Mouse (Mus musculus): ENCODE data around the gene Zfp334. TPM values are rescaled to one million over a fixed set of nuclear protein-coding genes. Genes with fewer than 3 reads are reported as not detected.

The Zfp334 gene
- polyA plus RNA-seq, 1 experiment from 2014 or later = 13.9 TPM

- WGBS = 16% methylated on average over 8 of the region's 8 CpGs
- Histone ChIP-seq H3K4me2 (replicated peaks; ENCODE audit: low read depth, low read length) (no peak overlapping the region), H3K36me3 (ENCODE audit: control insufficient read depth, insufficient read depth, low read length) (peaks cover 3% of the 10 kb centered on the region; the same call in 1 of the 2 replicates), H3K27ac (ENCODE audit: low read depth, low read length) (no peak overlapping the region), H3K27me3 (ENCODE audit: control insufficient read depth, insufficient read depth, low read length) (no peaks in the 10 kb centered on the region), H3K4me3 (ENCODE audit: low read length) (no peak overlapping the region), H3K9ac (ENCODE audit: low read depth, low read length) (no peak overlapping the region), H3K4me1 (ENCODE audit: control insufficient read depth, insufficient read depth, low read length) (no peaks in the 10 kb centered on the region), H3K9me3 (ENCODE audit: control insufficient read depth, low read length) (no peaks in the 10 kb centered on the region)
- no peak for ATAC-seq (ENCODE audit: low FRiP score, low TSS enrichment)
Measured at GRCm38 (mm10) chr2:165391561-165391960, 3.5 kb upstream of the Zfp334 start.

DNA sequence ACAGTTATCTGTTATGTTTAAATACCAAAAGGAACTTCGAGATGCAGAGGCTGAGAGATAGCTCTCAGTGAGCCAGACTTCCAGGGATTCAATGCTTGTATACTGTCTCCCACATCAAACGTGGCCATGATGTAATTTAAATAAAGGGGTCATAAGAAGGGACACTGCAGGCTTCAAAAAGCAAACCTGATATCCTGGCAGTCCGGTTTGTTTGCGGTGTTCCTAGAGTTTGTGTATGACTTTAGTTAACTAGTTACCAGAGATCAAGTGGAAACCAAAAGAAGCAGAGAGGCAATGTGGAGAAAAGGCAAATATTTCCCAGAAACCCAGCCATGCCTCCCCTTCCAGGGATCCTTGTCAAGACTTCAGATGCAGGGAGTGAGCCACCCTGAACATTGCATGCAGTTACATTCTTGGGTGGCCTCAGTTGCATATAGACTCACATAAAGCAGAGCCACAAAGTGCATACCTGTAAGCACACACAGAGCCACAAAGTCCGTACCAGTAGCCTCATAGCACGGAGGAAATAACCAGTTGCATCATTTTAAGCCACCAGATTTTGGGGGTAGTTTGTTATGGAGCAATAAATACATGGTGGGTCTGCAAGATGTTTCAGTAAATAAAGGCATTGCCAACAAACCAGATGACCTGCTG is 1.4 kb upstream of the Zfp334 start:
- Histone ChIP-seq H3K36me3 (ENCODE audit: control insufficient read depth, insufficient read depth, low read length) (peaks cover 23% of the 10 kb centered on the region), H3K4me3 (ENCODE audit: low read length) (no peak overlapping the region), H3K4me1 (ENCODE audit: control insufficient read depth, insufficient read depth, low read length) (no peaks in the 10 kb centered on the region), H3K9me3 (ENCODE audit: control insufficient read depth, low read length) (no peaks in the 10 kb centered on the region), H3K27me3 (ENCODE audit: control insufficient read depth, insufficient read depth, low read length) (no peaks in the 10 kb centered on the region), H3K9ac (ENCODE audit: low read depth, low read length) (no peak overlapping the region), H3K27ac (ENCODE audit: low read depth, low read length) (no peak overlapping the region), H3K4me2 (replicated peaks; ENCODE audit: low read depth, low read length) (no peak overlapping the region)
- ATAC-seq (ENCODE audit: low FRiP score, low TSS enrichment) = no peak
- 74% methylated on average over 6 of the region's 6 CpGs for WGBS

GRCm38 (mm10) chr2:165387370-165387769 is 689 bp downstream of the Zfp334 start:
- peak overlapping the region; percentile 90 for H3K9ac ChIP-seq (ENCODE audit: low read depth, low read length)
- H3K9me3 ChIP-seq (ENCODE audit: control insufficient read depth, low read length) = peaks cover 1% of the 10 kb centered on the region
- H3K36me3 ChIP-seq (ENCODE audit: control insufficient read depth, insufficient read depth, low read length) = peaks cover 44% of the 10 kb centered on the region
- no peak for ATAC-seq (ENCODE audit: low FRiP score, low TSS enrichment)
- peak overlapping the region; percentile 76 for H3K4me3 ChIP-seq (ENCODE audit: low read length)
- 4% methylated on average over 4 of the region's 4 CpGs for WGBS
- no peaks in the 10 kb centered on the region for H3K27me3 ChIP-seq (ENCODE audit: control insufficient read depth, insufficient read depth, low read length)
- peak overlapping the region; percentile 68 for H3K27ac ChIP-seq (ENCODE audit: low read depth, low read length)
- peak overlapping the region; percentile 71 for H3K4me2 ChIP-seq (replicated peaks; ENCODE audit: low read depth, low read length)
- H3K4me1 ChIP-seq (ENCODE audit: control insufficient read depth, insufficient read depth, low read length) = no peaks in the 10 kb centered on the region

DNA sequence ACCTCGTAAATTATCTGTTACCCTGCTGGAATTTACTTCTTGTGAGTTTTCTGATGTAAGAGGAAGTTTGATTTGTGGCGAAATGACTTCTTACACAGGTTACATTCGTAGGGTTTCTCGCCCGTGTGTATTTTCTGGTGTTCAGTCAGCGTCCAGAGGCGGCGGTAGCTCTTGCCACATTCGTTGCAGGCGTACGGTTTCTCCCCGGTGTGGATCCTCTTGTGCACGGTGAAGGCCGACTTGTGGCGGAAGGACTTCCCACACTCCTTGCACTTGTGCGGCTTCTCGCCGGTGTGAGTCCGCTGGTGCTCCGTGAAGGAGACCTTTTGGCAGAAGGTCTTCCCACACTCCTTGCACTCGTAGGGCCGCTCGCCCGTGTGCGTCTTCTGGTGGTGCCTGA is 8.0 kb downstream of the Zfp334 start:
- Histone ChIP-seq H3K27ac (ENCODE audit: low read depth, low read length) (no peak overlapping the region), H3K4me1 (ENCODE audit: control insufficient read depth, insufficient read depth, low read length) (no peaks in the 10 kb centered on the region), H3K9me3 (ENCODE audit: control insufficient read depth, low read length) (peaks cover 22% of the 10 kb centered on the region), H3K4me3 (ENCODE audit: low read length) (no peak overlapping the region), H3K4me2 (replicated peaks; ENCODE audit: low read depth, low read length) (no peak overlapping the region), H3K36me3 (ENCODE audit: control insufficient read depth, insufficient read depth, low read length) (peaks cover 84% of the 10 kb centered on the region), H3K27me3 (ENCODE audit: control insufficient read depth, insufficient read depth, low read length) (no peaks in the 10 kb centered on the region), H3K9ac (ENCODE audit: low read depth, low read length) (no peak overlapping the region)
- ATAC-seq (ENCODE audit: low FRiP score, low TSS enrichment) = no peak
- 95% methylated on average over 25 of the region's 25 CpGs for WGBS

DNA sequence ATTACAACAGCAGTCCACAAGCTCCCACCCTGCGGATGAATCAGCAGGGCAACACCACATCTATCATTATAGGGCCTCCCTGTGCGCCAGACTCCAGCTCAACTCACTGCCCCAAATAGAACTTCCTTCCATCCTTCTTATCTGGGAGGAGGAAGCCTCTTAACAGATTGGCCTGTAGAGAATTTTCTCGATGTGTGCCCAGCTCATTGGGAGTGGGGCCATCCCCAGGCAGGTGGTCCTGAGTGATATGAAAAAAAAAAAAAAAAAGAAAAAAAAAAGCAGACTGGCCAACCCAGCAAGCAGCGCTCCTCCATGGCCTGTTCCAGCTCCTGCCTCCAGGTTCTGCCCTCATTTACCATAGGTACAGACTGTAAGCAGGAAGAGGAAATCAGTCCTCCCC is 12.1 kb downstream of the Zfp334 start:
- no peak overlapping the region for H3K4me2 ChIP-seq (replicated peaks; ENCODE audit: low read depth, low read length)
- peaks cover 9% of the 10 kb centered on the region for H3K9me3 ChIP-seq (ENCODE audit: control insufficient read depth, low read length)
- H3K4me3 ChIP-seq (ENCODE audit: low read length) = no peak overlapping the region
- peaks cover 47% of the 10 kb centered on the region for H3K36me3 ChIP-seq (ENCODE audit: control insufficient read depth, insufficient read depth, low read length)
- H3K9ac ChIP-seq (ENCODE audit: low read depth, low read length) = no peak overlapping the region
- no peaks in the 10 kb centered on the region for H3K27me3 ChIP-seq (ENCODE audit: control insufficient read depth, insufficient read depth, low read length)
- no peak for ATAC-seq (ENCODE audit: low FRiP score, low TSS enrichment)
- no peaks in the 10 kb centered on the region for H3K4me1 ChIP-seq (ENCODE audit: control insufficient read depth, insufficient read depth, low read length)
- H3K27ac ChIP-seq (ENCODE audit: low read depth, low read length) = no peak overlapping the region
- WGBS = 84% methylated on average over 4 of the region's 4 CpGs

DNA sequence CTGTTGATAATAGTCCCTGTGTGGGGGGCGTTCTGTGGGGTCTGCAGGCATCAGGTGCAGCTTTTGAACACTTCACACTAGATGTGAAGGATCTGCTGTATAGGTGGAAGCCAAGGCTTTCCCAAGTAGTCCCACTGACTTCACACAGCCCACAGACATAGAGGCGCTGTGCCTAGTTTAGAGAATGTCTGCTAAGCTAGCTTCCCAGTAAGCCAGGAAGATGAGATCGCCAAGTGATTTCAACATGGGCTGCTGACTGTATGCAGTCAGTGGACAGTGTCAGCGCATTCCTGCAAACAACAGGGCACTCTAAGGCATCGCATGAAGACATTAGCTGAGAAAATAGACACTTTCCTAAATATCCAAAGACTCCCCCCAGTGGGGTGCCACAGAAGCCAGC is 12.6 kb downstream of the Zfp334 start:
- Histone ChIP-seq H3K36me3 (ENCODE audit: control insufficient read depth, insufficient read depth, low read length) (peaks cover 41% of the 10 kb centered on the region), H3K9ac (ENCODE audit: low read depth, low read length) (no peak overlapping the region), H3K27ac (ENCODE audit: low read depth, low read length) (no peak overlapping the region), H3K27me3 (ENCODE audit: control insufficient read depth, insufficient read depth, low read length) (no peaks in the 10 kb centered on the region), H3K4me3 (ENCODE audit: low read length) (no peak overlapping the region), H3K4me2 (replicated peaks; ENCODE audit: low read depth, low read length) (no peak overlapping the region), H3K4me1 (ENCODE audit: control insufficient read depth, insufficient read depth, low read length) (no peaks in the 10 kb centered on the region), H3K9me3 (ENCODE audit: control insufficient read depth, low read length) (peaks cover 4% of the 10 kb centered on the region)
- 93% methylated on average over 5 of the region's 5 CpGs for WGBS
- no peak for ATAC-seq (ENCODE audit: low FRiP score, low TSS enrichment)

DNA sequence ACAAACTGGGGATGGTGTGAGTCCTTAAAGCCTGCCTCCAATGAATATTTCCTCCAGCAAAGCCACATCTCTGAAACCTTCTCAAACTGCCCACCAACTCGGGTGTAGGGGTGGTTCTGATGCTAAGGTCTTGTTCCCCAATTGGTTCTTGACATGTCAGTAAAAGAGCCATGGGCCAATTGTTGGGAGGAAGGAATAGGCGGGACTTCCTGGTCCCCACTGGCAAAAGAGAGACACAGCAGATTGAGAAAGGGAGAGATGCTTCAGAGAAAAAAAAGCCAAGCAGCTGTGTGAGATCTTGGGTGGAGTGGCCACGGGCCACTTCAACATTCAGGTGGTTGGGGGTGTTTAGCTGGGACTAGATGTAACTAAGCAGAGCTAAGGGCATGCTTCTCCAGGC is 17.0 kb downstream of the Zfp334 start:
- H3K36me3 ChIP-seq (ENCODE audit: control insufficient read depth, insufficient read depth, low read length) = 0 out of 2 replicates have a peak, but pooled peaks cover 5% of the 10 kb centered on the region
- H3K27me3 ChIP-seq (ENCODE audit: control insufficient read depth, insufficient read depth, low read length) = no peaks in the 10 kb centered on the region
- no peak for ATAC-seq (ENCODE audit: low FRiP score, low TSS enrichment)
- no peak overlapping the region for H3K27ac ChIP-seq (ENCODE audit: low read depth, low read length)
- H3K4me3 ChIP-seq (ENCODE audit: low read length) = no peak overlapping the region
- H3K4me1 ChIP-seq (ENCODE audit: control insufficient read depth, insufficient read depth, low read length) = peaks cover 8% of the 10 kb centered on the region; the same call in 1 of the 2 replicates
- 21% methylated on average over 3 of the region's 3 CpGs for WGBS
- no peak overlapping the region for H3K9ac ChIP-seq (ENCODE audit: low read depth, low read length)
- no peaks in the 10 kb centered on the region; the same call in 1 of the 2 replicates for H3K9me3 ChIP-seq (ENCODE audit: control insufficient read depth, low read length)
- no peak overlapping the region for H3K4me2 ChIP-seq (replicated peaks; ENCODE audit: low read depth, low read length)

- H3K9ac ChIP-seq (ENCODE audit: low read depth, low read length) = no peak overlapping the region
- peaks cover 8% of the 10 kb centered on the region; the same call in 1 of the 2 replicates for H3K4me1 ChIP-seq (ENCODE audit: control insufficient read depth, insufficient read depth, low read length)
- 78% methylated on average over 3 of the region's 3 CpGs for WGBS
- H3K4me3 ChIP-seq (ENCODE audit: low read length) = no peak overlapping the region
- H3K27ac ChIP-seq (ENCODE audit: low read depth, low read length) = no peak overlapping the region
- ATAC-seq (ENCODE audit: low FRiP score, low TSS enrichment) = no peak
- no peak overlapping the region for H3K4me2 ChIP-seq (replicated peaks; ENCODE audit: low read depth, low read length)
- 0 out of 2 replicates have a peak, but pooled peaks cover 5% of the 10 kb centered on the region for H3K36me3 ChIP-seq (ENCODE audit: control insufficient read depth, insufficient read depth, low read length)
- H3K27me3 ChIP-seq (ENCODE audit: control insufficient read depth, insufficient read depth, low read length) = no peaks in the 10 kb centered on the region
- H3K9me3 ChIP-seq (ENCODE audit: control insufficient read depth, low read length) = no peaks in the 10 kb centered on the region; the same call in 1 of the 2 replicates
Measured at GRCm38 (mm10) chr2:165370348-165370747, 17.7 kb downstream of the Zfp334 start.

- Histone ChIP-seq H3K4me1 (ENCODE audit: control insufficient read depth, insufficient read depth, low read length) (peaks cover 15% of the 10 kb centered on the region), H3K27me3 (ENCODE audit: control insufficient read depth, insufficient read depth, low read length) (no peaks in the 10 kb centered on the region; the same call in 1 of the 2 replicates), H3K9ac (ENCODE audit: low read depth, low read length) (peak within 1 kb of the TSS; percentile 19; the same call in 1 of the 2 replicates), H3K36me3 (ENCODE audit: control insufficient read depth, insufficient read depth, low read length) (no peaks in the 10 kb centered on the region), H3K4me2 (replicated peaks; ENCODE audit: low read depth, low read length) (peak within 1 kb of the TSS; percentile 51), H3K27ac (ENCODE audit: low read depth, low read length) (no peak within 1 kb of the TSS), H3K4me3 (ENCODE audit: low read length) (peak within 1 kb of the TSS; percentile 27), H3K9me3 (ENCODE audit: control insufficient read depth, low read length) (no peaks in the 10 kb centered on the region)
- WGBS = under 1% methylated on average over 27 of the region's 27 CpGs
- no peak for ATAC-seq (ENCODE audit: low FRiP score, low TSS enrichment)
Measured at GRCm38 (mm10) chr2:165368496-165368895, 19.6 kb downstream of the Zfp334 start, which contains the start of gene Zfp663. TSS of gene Zfp663 (minus strand) at chr2:165368729.

Data from kidney, embryonic 14.5 days (tissue).